Mouse (Mus musculus): ENCODE measurements around the gene Pla2g2c.

Gene Pla2g2c

GRCm38 (mm10) chr4:138753608-138754007 is 29.0 kb downstream of the Pla2g2c start:
- no peak for DNase-seq

DNA sequence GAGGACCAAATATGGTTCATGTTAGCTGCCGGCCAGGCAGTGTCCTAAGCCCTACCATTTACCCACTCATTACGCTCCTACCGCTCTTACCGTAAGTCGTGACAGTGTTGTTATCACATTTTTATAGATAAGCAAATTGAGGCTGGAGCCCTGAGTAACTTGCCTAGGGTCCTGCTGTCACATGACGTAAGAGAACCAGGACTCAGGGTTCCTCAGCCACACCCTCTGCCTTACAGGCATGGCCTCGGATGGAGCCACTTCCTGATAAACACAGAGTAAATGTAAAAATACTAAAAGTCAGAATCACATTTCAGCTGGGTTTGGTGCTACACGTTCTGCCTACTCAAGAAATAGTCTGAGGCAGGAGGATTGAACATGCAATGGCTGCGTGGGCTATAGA is 29.8 kb downstream of the Pla2g2c start:
- DNase-seq: no peak

- no peak for DNase-seq
Observed at GRCm38 (mm10) chr4:138755439-138755838, 30.8 kb downstream of the Pla2g2c start.

DNA sequence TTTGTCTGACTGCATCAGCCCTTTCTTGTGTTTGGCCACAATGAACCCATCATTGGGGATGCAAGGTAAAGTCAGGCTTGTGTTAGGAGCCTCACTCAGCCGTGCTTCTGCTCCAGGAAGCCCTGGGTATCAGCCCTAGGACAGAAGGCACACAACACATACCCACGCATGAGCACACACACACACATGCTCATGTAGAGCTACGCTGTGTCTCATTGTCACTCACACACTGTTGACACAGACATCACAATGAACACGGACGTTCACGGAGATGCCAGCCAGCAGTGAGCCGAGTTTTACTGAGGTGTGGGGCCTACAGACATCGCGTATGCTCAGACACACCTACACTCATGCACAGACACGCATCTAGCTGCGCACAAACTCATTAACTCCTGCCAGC is 31.4 kb downstream of the Pla2g2c start:
- DNase-seq: no peak

DNA sequence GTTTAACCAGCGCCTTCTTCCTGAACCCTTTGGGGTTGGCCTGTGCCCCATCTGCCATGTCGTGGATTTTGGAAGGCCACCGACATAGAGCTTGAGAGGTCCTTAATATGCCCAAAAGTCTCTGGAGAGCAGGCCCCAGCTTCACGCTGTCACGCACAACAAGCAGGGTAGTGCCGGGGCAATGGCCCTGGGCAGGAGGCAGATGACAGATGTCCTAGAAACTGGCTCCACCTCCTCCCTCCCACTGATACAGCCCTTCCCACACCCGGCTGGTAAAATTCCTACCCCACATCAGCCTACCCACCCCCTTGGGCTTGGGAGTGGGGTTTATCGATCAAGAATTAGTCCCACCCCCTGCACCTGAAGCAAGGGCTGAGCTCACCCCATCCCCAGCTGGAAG is 32.8 kb downstream of the Pla2g2c start, which contains the start of gene Pla2g2f:
Gene Pla2g2f, minus strand, starts transcription at position 211 of the 400 bp plus-strand sequence.
- no peak for DNase-seq

DNA sequence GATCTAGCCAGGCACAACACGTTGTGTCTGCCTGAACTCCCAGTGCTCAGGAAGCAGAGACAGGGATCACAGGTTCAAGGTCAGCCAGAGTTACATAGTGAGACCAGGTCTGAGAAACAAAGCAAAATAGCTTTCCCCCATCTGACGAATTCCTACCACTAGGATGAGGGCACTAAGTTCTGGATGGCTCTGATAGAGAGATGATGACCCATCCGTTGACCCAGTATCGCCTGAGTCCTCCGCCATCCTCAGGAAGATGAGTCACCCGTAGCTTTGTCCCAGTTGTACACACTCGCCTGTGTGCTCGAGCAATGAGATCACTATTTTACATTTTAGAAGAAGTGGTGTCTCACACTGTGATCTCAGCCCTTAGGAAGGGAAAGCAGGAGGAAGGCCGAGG is 37.7 kb downstream of the Pla2g2c start:
- DNase-seq: no peak

GRCm38 (mm10) chr4:138771970-138772369 is 47.4 kb downstream of the Pla2g2c start:
- no peak for DNase-seq

DNA sequence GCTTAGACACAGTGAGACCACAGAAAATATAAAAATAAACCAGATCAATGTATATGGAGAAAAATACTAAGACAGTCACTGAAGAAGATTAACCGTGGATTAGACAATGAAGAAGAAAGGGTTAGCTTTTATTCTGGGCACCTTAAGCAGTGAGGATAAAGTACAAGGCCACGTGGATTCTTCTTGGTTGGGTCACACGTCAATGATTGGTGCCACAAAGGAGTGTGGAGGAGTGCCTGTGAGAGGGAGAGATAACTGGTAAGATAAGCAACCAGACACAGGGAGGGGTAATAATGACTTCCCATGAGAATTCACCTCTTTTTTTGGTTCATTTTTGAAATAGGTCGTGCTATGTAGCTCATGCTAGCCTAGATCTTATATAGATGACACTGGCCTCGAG is 47.8 kb downstream of the Pla2g2c start:
- DNase-seq: no peak

DNA sequence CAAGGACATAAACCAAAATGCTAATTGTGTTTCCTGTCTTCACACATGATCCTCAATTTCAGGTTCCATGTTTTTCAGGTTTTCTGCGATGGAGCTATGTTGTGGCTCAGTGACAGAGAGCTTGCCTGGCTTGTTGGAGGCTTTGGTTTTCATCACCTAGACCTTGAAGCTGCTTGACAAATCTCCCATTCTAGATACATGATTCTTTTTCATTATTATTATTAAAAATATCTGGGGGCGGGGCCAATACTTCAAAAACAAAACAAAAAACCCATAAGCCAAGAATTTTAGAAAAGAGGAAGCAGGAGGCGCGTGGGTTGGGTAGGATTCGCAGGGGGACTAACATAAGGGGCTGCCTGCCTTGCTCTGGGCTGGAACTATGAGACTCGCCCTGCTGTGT is 50.8 kb downstream of the Pla2g2c start, which contains the start of gene Pla2g2d:
Gene Pla2g2d, plus strand, starts transcription at position 301 of the 400 bp plus-strand sequence.
- DNase-seq: no peak

GRCm38 (mm10) chr4:138777417-138778407 is 53.1 kb downstream of the Pla2g2c start:
- DNase-seq: no peak

- no peak for DNase-seq
Observed at GRCm38 (mm10) chr4:138780300-138780699, 55.7 kb downstream of the Pla2g2c start.

GRCm38 (mm10) chr4:138782098-138782497 is 57.5 kb downstream of the Pla2g2c start:
- DNase-seq: no peak

GRCm38 (mm10) chr4:138785721-138786120 is 61.1 kb downstream of the Pla2g2c start:
- no peak for DNase-seq

GRCm38 (mm10) chr4:138786141-138786540 is 61.5 kb downstream of the Pla2g2c start:
- DNase-seq: no peak

- no peak for DNase-seq
Observed at GRCm38 (mm10) chr4:138788381-138788780, 63.8 kb downstream of the Pla2g2c start.

DNA sequence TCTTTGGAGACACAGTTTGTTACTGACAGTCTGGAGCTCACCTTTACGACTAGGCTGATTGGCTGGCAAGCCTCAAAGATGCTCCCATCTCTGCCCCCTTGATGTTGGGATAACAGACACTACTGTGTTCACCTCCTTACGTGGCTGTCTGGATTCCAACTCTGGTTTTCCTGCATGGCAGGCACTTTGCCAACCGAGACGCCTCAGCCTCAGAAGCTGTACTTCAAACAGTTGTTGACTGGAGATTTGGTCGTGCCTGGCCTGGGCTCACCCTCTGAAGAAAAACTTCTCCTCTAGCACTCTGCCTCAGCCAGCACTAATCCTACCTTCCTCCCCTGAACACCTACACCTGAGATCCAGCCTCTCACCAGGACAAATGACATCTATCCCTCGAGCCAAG is 66.9 kb downstream of the Pla2g2c start:
- no peak for DNase-seq

- DNase-seq: peak; percentile 5
Observed at GRCm38 (mm10) chr4:138792599-138792998, 68.0 kb downstream of the Pla2g2c start.

- peak; percentile 51 for DNase-seq
Observed at GRCm38 (mm10) chr4:138793276-138793675, 68.7 kb downstream of the Pla2g2c start.

GRCm38 (mm10) chr4:138794344-138794743 is 69.8 kb downstream of the Pla2g2c start:
- DNase-seq: no peak

Data from lung, postnatal 14 days (tissue).